Mouse (Mus musculus): ENCODE data around the gene Nags. TPM values are rescaled to one million over a fixed set of nuclear protein-coding genes. Genes with fewer than 3 reads are reported as not detected.
A peak's percentile ranks its signal among the peaks of the same experiment; 100 is the strongest.

Gene Nags
- 7.7 and 8.8 TPM in 2 replicates for polyA plus RNA-seq (2016; fragmentation: Nextera tagmentation; extraction: Ambion mirVana)

DNA sequence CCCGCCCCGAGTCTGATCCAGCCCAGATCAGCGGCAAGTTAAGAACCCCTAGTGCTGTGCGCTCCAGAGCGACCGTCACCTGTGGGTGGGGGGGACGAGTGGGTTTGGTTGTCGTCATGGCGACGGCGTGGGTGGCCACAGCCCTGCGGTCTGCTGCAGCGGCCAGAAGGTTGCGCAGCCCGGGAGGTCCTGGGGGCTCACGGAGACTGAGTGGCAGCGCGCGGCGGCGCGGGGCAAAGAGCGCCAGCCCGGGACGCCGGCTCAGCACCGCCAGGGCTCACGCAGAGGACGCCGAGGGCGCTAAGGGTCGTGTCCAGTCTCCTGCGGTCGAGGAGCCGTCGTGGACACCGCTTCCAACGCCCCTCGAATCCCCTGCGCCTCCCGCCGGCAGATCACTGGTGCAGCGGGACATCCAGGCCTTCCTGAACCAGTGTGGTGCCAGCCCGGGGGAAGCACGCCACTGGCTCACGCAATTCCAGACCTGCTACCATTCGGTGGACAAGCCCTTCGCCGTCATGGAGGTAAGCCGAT, at the start of gene Nags:
Nags (plus strand) TSS at position 43 of the 531 bp plus-strand sequence.
- peaks cover 31% of the 10 kb centered on the region for H3K4me1 ChIP-seq
- ATAC-seq, result peak; percentile 13; the same call in 1 of the 2 replicates
- no peaks in the 10 kb centered on the region for H3K9me3 ChIP-seq (replicated peaks)
- peak within 1 kb of the TSS; percentile 77 for H3K4me2 ChIP-seq
- H3K36me3 ChIP-seq, result peaks cover 4% of the 10 kb centered on the region; the same call in 1 of the 2 replicates
- WGBS (ENCODE audit: insufficient replicate concordance), result 3% methylated on average over 50 of the region's 50 CpGs
- H3K27me3 ChIP-seq (replicated peaks), result peaks cover 81% of the 10 kb centered on the region
- peak within 1 kb of the TSS; percentile 63 for H3K27ac ChIP-seq
- H3K9ac ChIP-seq, result peak within 1 kb of the TSS; percentile 57
- peak within 1 kb of the TSS; percentile 58 for H3K4me3 ChIP-seq

- H3K27me3 ChIP-seq (replicated peaks), result peaks cover 42% of the 10 kb centered on the region
- peaks cover 50% of the 10 kb centered on the region for H3K4me1 ChIP-seq
- no peaks in the 10 kb centered on the region for H3K9me3 ChIP-seq (replicated peaks)
- H3K9ac ChIP-seq, result peak overlapping the region; percentile 44; the same call in 1 of the 2 replicates
- H3K36me3 ChIP-seq, result no peaks in the 10 kb centered on the region
- no peak overlapping the region for H3K4me3 ChIP-seq
- WGBS (ENCODE audit: insufficient replicate concordance), result 63% methylated on average over 3 of the region's 3 CpGs
- peak overlapping the region; percentile 85 for H3K27ac ChIP-seq
- H3K4me2 ChIP-seq, result peak overlapping the region; percentile 72
- peak; percentile 33; the same call in 1 of the 2 replicates for ATAC-seq
These were observed 49.6 kb upstream of the Nags start for GRCm38 (mm10) chr11:102095676-102096075.

DNA sequence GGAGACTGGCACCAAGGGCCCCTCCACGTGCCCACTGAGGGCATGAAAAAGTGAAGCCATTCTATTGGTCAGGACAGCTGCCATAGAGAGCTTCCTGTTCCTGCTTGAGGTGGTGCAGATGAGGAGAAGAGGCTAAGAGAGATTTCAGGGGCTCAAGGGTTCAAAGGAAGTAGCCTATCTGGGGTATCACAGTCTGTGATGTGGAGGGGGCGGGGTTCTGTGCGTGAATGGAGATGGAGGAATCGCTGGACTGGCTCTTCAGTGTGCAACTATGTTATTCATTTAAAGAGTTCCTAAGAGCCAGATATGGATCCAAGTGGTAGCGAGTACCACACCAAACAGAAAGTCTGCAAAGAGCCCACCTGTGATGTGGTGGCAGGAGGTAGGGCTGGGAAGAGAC, 48.9 kb upstream of the Nags start:
- Histone ChIP-seq H3K4me2 (peak overlapping the region; percentile 72), H3K9ac (peak overlapping the region; percentile 44), H3K4me3 (peak overlapping the region; percentile 41), H3K36me3 (no peaks in the 10 kb centered on the region), H3K4me1 (peaks cover 50% of the 10 kb centered on the region), H3K27ac (peak overlapping the region; percentile 85), H3K9me3 (replicated peaks) (no peaks in the 10 kb centered on the region), H3K27me3 (replicated peaks) (peaks cover 47% of the 10 kb centered on the region)
- 41% methylated on average over 5 of the region's 5 CpGs for WGBS (ENCODE audit: insufficient replicate concordance)
- peak; percentile 32 for ATAC-seq

GRCm38 (mm10) chr11:102096887-102097391, 48.4 kb upstream of the Nags start:
- Histone ChIP-seq H3K4me3 (peak overlapping the region; percentile 41), H3K9me3 (replicated peaks) (no peaks in the 10 kb centered on the region), H3K27me3 (replicated peaks) (peaks cover 47% of the 10 kb centered on the region), H3K4me2 (peak overlapping the region; percentile 72), H3K9ac (peak overlapping the region; percentile 44), H3K36me3 (no peaks in the 10 kb centered on the region), H3K4me1 (peaks cover 55% of the 10 kb centered on the region), H3K27ac (peak overlapping the region; percentile 85)
- peak; percentile 90 for ATAC-seq
- 2% methylated on average over 18 of the region's 18 CpGs for WGBS (ENCODE audit: insufficient replicate concordance)

DNA sequence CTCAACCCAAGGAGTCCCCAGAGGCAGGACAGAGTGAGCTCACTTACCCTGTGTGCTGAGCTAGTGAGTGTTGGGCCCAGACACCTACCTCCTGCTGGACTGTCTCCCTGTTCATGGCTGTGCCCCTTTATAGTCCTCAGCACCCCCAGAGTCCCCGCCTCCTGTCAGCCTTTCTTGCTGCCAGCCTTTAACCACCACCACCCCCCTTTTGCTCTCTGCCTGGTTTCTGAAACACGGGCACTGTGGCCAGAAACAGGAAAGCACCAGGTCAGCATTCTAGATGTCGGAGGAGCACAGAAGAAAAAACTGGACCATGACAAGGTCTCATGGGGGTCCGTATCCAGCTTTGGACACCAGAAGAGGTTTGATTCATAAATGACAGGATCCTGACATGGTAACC, 44.1 kb upstream of the Nags start, which contains the start of gene Ppy:
Ppy (minus strand) TSS at position 101 of the 400 bp plus-strand sequence.
- Histone ChIP-seq H3K4me1 (peaks cover 39% of the 10 kb centered on the region), H3K36me3 (no peaks in the 10 kb centered on the region), H3K27me3 (replicated peaks) (peaks cover 88% of the 10 kb centered on the region), H3K27ac (no peak within 1 kb of the TSS), H3K9me3 (replicated peaks) (no peaks in the 10 kb centered on the region), H3K4me3 (no peak within 1 kb of the TSS), H3K4me2 (peak within 1 kb of the TSS; percentile 7; the same call in 1 of the 2 replicates), H3K9ac (no peak within 1 kb of the TSS)
- no peak for ATAC-seq
- WGBS (ENCODE audit: insufficient replicate concordance), result 59% methylated on average over 4 of the region's 4 CpGs

DNA sequence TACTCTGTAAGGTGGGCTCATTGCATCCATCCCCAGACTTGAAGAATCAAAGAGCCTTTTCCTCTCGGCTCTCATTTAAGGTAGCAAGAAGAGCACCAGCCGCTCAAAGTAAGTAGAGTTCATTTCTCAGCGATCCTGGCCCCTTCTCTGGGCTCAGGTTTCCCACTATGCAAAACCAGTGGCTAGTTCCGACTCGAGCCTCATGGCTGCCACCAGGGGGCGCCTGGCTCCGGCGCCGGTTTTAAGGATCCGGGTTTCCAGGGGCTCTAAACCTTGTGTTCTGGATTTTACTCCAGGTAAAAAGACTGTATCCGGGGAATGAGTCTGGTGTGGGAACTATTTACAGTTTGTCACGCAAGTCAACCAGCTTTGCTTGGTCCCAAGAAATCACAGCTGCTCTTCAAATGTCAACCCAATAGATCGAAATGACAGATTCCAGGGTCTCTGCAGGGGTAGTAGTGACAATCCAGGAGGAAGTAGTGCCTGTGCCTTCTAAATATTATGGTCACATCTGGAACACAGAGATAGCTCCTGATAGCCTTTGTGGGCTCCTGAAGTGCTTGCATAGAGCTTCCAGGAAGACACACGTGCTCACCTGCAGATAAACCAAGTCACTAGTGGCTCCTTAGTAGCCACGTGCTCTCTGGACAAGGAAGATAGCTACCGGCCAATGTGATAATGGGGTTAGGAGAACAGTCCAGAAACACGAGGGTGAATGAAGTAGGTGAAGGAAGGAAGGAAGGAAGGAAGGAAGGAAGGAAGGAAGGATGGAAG, 42.6 kb upstream of the Nags start:
- H3K9me3 ChIP-seq (replicated peaks), result no peaks in the 10 kb centered on the region
- peaks cover 99% of the 10 kb centered on the region for H3K27me3 ChIP-seq (replicated peaks)
- peaks cover 31% of the 10 kb centered on the region for H3K4me1 ChIP-seq
- WGBS (ENCODE audit: insufficient replicate concordance), result 6% methylated on average over 17 of the region's 17 CpGs
- H3K27ac ChIP-seq, result no peak overlapping the region
- no peaks in the 10 kb centered on the region for H3K36me3 ChIP-seq
- no peak overlapping the region for H3K4me3 ChIP-seq
- peak overlapping the region; percentile 19 for H3K4me2 ChIP-seq
- ATAC-seq, result peak; percentile 57
- no peak overlapping the region for H3K9ac ChIP-seq

- WGBS (ENCODE audit: insufficient replicate concordance), result 5% methylated on average over 21 of the region's 21 CpGs
- no peak overlapping the region for H3K27ac ChIP-seq
- no peak overlapping the region for H3K4me3 ChIP-seq
These were observed 38.4 kb upstream of the Nags start for GRCm38 (mm10) chr11:102106911-102107310.

GRCm38 (mm10) chr11:102107732-102108131, 37.6 kb upstream of the Nags start, which contains the start of gene Pyy:
Gene Pyy, minus strand, starts transcription at chr11:102107832.
- Histone ChIP-seq H3K27ac (no peak within 1 kb of the TSS), H3K4me3 (no peak within 1 kb of the TSS), H3K9ac (no peak within 1 kb of the TSS), H3K36me3 (no peaks in the 10 kb centered on the region), H3K27me3 (replicated peaks) (peaks cover 99% of the 10 kb centered on the region), H3K4me1 (peaks cover 15% of the 10 kb centered on the region), H3K9me3 (replicated peaks) (no peaks in the 10 kb centered on the region), H3K4me2 (no peak within 1 kb of the TSS)
- whole genome bisulfite sequencing (ENCODE audit: insufficient replicate concordance), result 15% methylated on average over 8 of the region's 9 CpGs
- no peak for ATAC-seq

More at GRCm38 (mm10) chr11:102106911-102107310, 38.4 kb upstream of the Nags start:
- Histone ChIP-seq H3K9me3 (replicated peaks) (no peaks in the 10 kb centered on the region), H3K27me3 (replicated peaks) (peaks cover 99% of the 10 kb centered on the region), H3K4me2 (no peak overlapping the region), H3K9ac (no peak overlapping the region), H3K36me3 (no peaks in the 10 kb centered on the region), H3K4me1 (peaks cover 23% of the 10 kb centered on the region)
- no peak for ATAC-seq

DNA sequence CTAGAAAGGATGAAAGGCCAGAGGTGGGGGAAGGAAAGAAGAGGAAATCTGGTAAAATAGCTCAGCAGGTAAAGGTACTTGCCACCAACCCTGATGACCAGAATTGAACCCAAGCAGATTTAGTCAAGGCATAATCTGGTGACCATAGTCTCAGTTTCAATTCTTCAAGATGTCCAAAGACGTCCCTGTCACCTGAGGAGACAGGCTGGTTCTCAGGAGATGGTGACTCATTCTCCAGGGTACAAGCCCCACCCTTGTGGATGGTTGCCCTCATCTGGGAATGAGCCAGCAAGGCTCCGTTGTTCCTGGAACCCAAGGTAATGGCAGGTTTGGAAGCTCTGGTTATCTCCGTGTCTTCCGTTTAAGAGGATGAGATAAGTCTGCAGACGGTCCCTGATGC, 33.7 kb upstream of the Nags start:
- no peak overlapping the region for H3K4me3 ChIP-seq
- peaks cover 81% of the 10 kb centered on the region for H3K27me3 ChIP-seq (replicated peaks)
- no peak overlapping the region for H3K27ac ChIP-seq
- H3K36me3 ChIP-seq, result no peaks in the 10 kb centered on the region
- H3K4me2 ChIP-seq, result no peak overlapping the region
- ATAC-seq, result no peak
- no peak overlapping the region for H3K9ac ChIP-seq
- WGBS (ENCODE audit: insufficient replicate concordance), result 47% methylated on average over 5 of the region's 5 CpGs
- H3K9me3 ChIP-seq (replicated peaks), result no peaks in the 10 kb centered on the region
- peaks cover 17% of the 10 kb centered on the region for H3K4me1 ChIP-seq

DNA sequence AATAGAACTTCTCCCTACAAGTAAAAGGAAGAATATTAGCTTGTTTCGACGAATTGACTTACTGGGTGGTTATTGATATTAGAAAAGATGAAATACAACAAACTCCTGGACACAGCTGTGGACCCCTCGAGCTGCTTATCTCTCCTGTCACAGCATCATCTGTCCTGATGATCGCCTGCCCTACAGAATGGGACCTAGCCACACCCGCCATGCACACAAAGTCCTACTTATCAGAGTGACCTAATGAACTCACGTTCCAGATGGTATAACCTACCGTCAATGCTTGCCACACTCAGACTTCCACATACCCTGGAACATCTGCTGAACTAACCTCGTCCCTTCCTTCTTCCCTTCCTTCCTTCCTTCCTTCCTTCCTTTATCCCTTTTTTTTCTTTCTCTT, 29.1 kb upstream of the Nags start:
- H3K27me3 ChIP-seq (replicated peaks), result peaks cover 35% of the 10 kb centered on the region
- peak; percentile 75 for ATAC-seq
- no peaks in the 10 kb centered on the region for H3K36me3 ChIP-seq
- H3K4me1 ChIP-seq, result peaks cover 27% of the 10 kb centered on the region
- 25% methylated on average over 8 of the region's 8 CpGs for WGBS (ENCODE audit: insufficient replicate concordance)
- H3K4me2 ChIP-seq, result 0 out of 2 replicates have a peak overlapping the region, but pooled peaks have one; percentile 17
- no peak overlapping the region for H3K27ac ChIP-seq
- 0 out of 2 replicates have a peak, but pooled peaks cover 4% of the 10 kb centered on the region for H3K9me3 ChIP-seq (replicated peaks)
- no peak overlapping the region for H3K4me3 ChIP-seq
- H3K9ac ChIP-seq, result no peak overlapping the region

DNA sequence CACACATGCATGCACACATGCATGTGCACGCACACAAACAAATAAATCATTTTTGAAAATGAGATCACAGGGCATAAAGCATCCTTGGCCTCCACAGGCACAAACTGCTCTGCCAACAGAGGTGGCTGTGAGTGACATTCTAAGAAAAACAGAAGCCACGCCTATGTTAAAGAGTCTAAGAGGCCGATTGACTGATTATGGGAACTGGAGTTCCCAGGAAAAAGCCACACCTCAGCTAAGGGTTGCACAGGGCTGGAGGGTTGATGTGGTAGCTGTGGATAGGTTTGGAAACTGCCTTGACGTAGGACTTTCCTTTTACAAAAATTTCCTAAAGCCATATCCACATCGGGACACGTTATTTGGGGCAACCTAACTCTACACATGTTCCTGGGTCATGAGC, 27.9 kb upstream of the Nags start:
- peak overlapping the region; percentile 46 for H3K27ac ChIP-seq
- ATAC-seq, result peak; percentile 88
- no peak overlapping the region for H3K4me3 ChIP-seq
- 51% methylated on average over 6 of the region's 6 CpGs for WGBS (ENCODE audit: insufficient replicate concordance)
- H3K9ac ChIP-seq, result no peak overlapping the region
- peaks cover 24% of the 10 kb centered on the region for H3K27me3 ChIP-seq (replicated peaks)
- 0 out of 2 replicates have a peak, but pooled peaks cover 4% of the 10 kb centered on the region for H3K9me3 ChIP-seq (replicated peaks)
- H3K4me2 ChIP-seq, result peak overlapping the region; percentile 47
- H3K36me3 ChIP-seq, result no peaks in the 10 kb centered on the region
- H3K4me1 ChIP-seq, result peaks cover 27% of the 10 kb centered on the region

DNA sequence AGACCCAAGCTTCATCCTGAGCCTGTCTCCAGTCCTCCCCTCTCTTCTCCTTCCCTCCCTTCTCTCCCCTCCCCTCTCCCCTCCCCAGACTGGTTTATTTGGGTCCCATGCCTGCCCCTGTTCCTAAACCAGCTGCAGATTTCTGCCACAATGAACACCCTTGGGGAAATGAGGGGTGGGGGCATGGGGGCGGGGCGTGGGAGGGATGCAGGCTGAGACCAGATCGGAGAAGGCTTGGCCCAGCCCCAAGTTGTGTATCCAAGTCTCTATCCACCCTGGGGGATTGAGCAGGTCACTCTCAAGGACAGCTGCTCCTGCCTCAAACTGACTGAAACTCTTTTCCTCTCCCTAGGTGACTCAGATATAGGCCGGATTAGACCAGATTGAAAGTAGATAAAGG, 10.8 kb upstream of the Nags start:
- WGBS (ENCODE audit: insufficient replicate concordance), result 25% methylated on average over 4 of the region's 4 CpGs
- Histone ChIP-seq H3K4me3 (no peak overlapping the region), H3K36me3 (no peaks in the 10 kb centered on the region), H3K4me2 (no peak overlapping the region), H3K4me1 (peaks cover 22% of the 10 kb centered on the region), H3K27me3 (replicated peaks) (peaks cover 56% of the 10 kb centered on the region), H3K9ac (no peak overlapping the region), H3K9me3 (replicated peaks) (no peaks in the 10 kb centered on the region), H3K27ac (no peak overlapping the region)
- no peak for ATAC-seq
